Mouse (Mus musculus): ENCODE measurements at regions not wholly inside any gene's neighbourhood (a gene's known extent, or its start where the extent isn't known, plus 50 kb on each side); places are given as distances from the start of the nearest gene placed in this dataset.

GRCm38 (mm10) chr16:70244963-70245362 lies 68.8 kb upstream of the Gbe1 start:
- H3K36me3 ChIP-seq (ENCODE audit: control insufficient read depth, insufficient read depth, low read length): no peaks in the 10 kb centered on the region
- peaks cover 4 to 8% of the 10 kb centered on the region in 2 experiments for H3K4me1 ChIP-seq (ENCODE audit: control insufficient read depth in 2 of 2, insufficient read depth in 2 of 2, low read length in 2 of 2)
- 73% methylated on average over 2 of the region's 2 CpGs for WGBS

GRCm38 (mm10) chr16:70259364-70259763 lies 54.4 kb upstream of the Gbe1 start:
- Histone ChIP-seq H3K9ac (ENCODE audit: low read length) (no peak overlapping the region), H3K4me2 (ENCODE audit: low read length) (no peak overlapping the region), H3K36me3 (ENCODE audit: control insufficient read depth, insufficient read depth, low read length) (no peaks in the 10 kb centered on the region), H3K9me3 (ENCODE audit: control insufficient read depth, low read length) (no peaks in the 10 kb centered on the region), H3K27ac (replicated peaks in 1 of 2; ENCODE audit: control insufficient read depth in 1 of 2, insufficient read depth in 1 of 2, low read depth in 2 of 2, low read length in 2 of 2) (peak overlapping the region; percentile 70 to 72; a peak in 3 of 4 replicates), H3K4me1 (ENCODE audit: control insufficient read depth in 2 of 2, insufficient read depth in 2 of 2, low read length in 2 of 2) (peaks cover 0 to 11% of the 10 kb centered on the region in 2 experiments; a peak in 2 of 4 replicates), H3K4me3 (ENCODE audit: control insufficient read depth in 1 of 2, insufficient read depth in 1 of 2, low read depth in 1 of 2, low read length in 2 of 2) (no peak overlapping the region), H3K27me3 (ENCODE audit: control insufficient read depth, insufficient read depth, low read length) (no peaks in the 10 kb centered on the region)
- peak; percentile 82 for ATAC-seq (ENCODE audit: insufficient number of reproducible peaks, insufficient read depth, low FRiP score, low read depth)
- 13% methylated on average over 1 of the region's 1 CpGs for WGBS

More at GRCm38 (mm10) chr16:70244963-70245362, 68.8 kb upstream of the Gbe1 start:
- no peak for ATAC-seq (ENCODE audit: insufficient number of reproducible peaks, insufficient read depth, low FRiP score, low read depth)
- no peak overlapping the region for H3K4me2 ChIP-seq (ENCODE audit: low read length)
- H3K9me3 ChIP-seq (ENCODE audit: control insufficient read depth, low read length): no peaks in the 10 kb centered on the region
- no peak overlapping the region for H3K9ac ChIP-seq (ENCODE audit: low read length)
- no peak overlapping the region for H3K4me3 ChIP-seq (ENCODE audit: control insufficient read depth in 1 of 2, insufficient read depth in 1 of 2, low read depth in 1 of 2, low read length in 2 of 2)
- no peaks in the 10 kb centered on the region for H3K27me3 ChIP-seq (ENCODE audit: control insufficient read depth, insufficient read depth, low read length)
- H3K27ac ChIP-seq (replicated peaks in 1 of 2; ENCODE audit: control insufficient read depth in 1 of 2, insufficient read depth in 1 of 2, low read depth in 2 of 2, low read length in 2 of 2): no peak overlapping the region

- Histone ChIP-seq H3K9me3 (ENCODE audit: control insufficient read depth, low read length) (no peaks in the 10 kb centered on the region), H3K4me1 (ENCODE audit: control insufficient read depth in 2 of 2, insufficient read depth in 2 of 2, low read length in 2 of 2) (peaks cover 0 to 11% of the 10 kb centered on the region in 2 experiments; a peak in 2 of 4 replicates), H3K4me2 (ENCODE audit: low read length) (no peak overlapping the region), H3K4me3 (ENCODE audit: control insufficient read depth in 1 of 2, insufficient read depth in 1 of 2, low read depth in 1 of 2, low read length in 2 of 2) (no peak overlapping the region), H3K36me3 (ENCODE audit: control insufficient read depth, insufficient read depth, low read length) (no peaks in the 10 kb centered on the region), H3K27ac (replicated peaks in 1 of 2; ENCODE audit: control insufficient read depth in 1 of 2, insufficient read depth in 1 of 2, low read depth in 2 of 2, low read length in 2 of 2) (peak overlapping the region; percentile 12 to 50; a peak in 2 of 4 replicates), H3K27me3 (ENCODE audit: control insufficient read depth, insufficient read depth, low read length) (no peaks in the 10 kb centered on the region), H3K9ac (ENCODE audit: low read length) (no peak overlapping the region)
- no peak for ATAC-seq (ENCODE audit: insufficient number of reproducible peaks, insufficient read depth, low FRiP score, low read depth)
- 29% methylated on average over 1 of the region's 1 CpGs for WGBS
These were observed 53.6 kb upstream of the Gbe1 start for GRCm38 (mm10) chr16:70260151-70260550.
